Mouse (Mus musculus) thymus, adult 2 months (tissue): ENCODE measurements around the gene Ppp1r14c. TPM values are rescaled to one million over a fixed set of nuclear protein-coding genes. Genes with fewer than 3 reads are reported as not detected.

Experiments
- DNase-seq: peaks from one replicate; pipeline ENCODE4 v3.0.0; 2021
- H3K27ac ChIP-seq: fragments of 200-500 bp; 2 replicates; pipeline ENCODE4 v1.5.1; 2012; ENCODE audit warnings: low read length, control low read depth; ENCODE audit not compliant: control insufficient read depth, insufficient read depth
- H3K27me3 ChIP-seq: fragments of 200-500 bp; 2 replicates; pipeline ENCODE4 v1.6.1; 2012; ENCODE audit warnings: mild to moderate bottlenecking, low read length, moderate library complexity, mixed read lengths; ENCODE audit not compliant: control insufficient read depth, insufficient read depth
- H3K36me3 ChIP-seq: fragments of 200-500 bp; 2 replicates; pipeline ENCODE4 v1.6.1; 2012; ENCODE audit warnings: mild to moderate bottlenecking, low read length, moderate library complexity; ENCODE audit not compliant: control insufficient read depth, insufficient read depth
- H3K4me1 ChIP-seq: fragments of 200-500 bp; replicated peaks from 2 replicates; pipeline ENCODE4 v1.6.1; 2012; ENCODE audit warnings: low read length; ENCODE audit not compliant: control insufficient read depth, insufficient read depth
- H3K4me3 ChIP-seq: fragments of 200-500 bp; 2 replicates; pipeline ENCODE4 v1.5.1; 2012; ENCODE audit warnings: mild to moderate bottlenecking, low read length, control low read depth, moderate library complexity; ENCODE audit not compliant: control insufficient read depth, insufficient read depth
- CTCF ChIP-seq: fragments of 200-500 bp; IDR thresholded peaks from 2 replicates; pipeline ENCODE4 v1.5.1; 2012; ENCODE audit warnings: mild to moderate bottlenecking, control low read depth, low read length, moderate library complexity, borderline replicate concordance; ENCODE audit not compliant: control insufficient read depth, poor library complexity, insufficient read depth; ENCODE audit errors: extremely low read depth
- POLR2A ChIP-seq: fragments of 200-500 bp; IDR thresholded peaks from 2 replicates; pipeline ENCODE4 v1.6.1; 2012; ENCODE audit warnings: mild to moderate bottlenecking, low read length, control low read depth, moderate library complexity; ENCODE audit not compliant: control insufficient read depth, poor library complexity, insufficient read depth; ENCODE audit errors: extremely low read depth
- WGBS: fragments of 180-500 bp; shearing (Covaris S2); methylation state at CpG from one replicate; pipeline ENCODE4 v1.1.7; 2018; 5-methylcytosine and 5-hydroxymethylcytosine counted together
- polyA plus RNA-seq: library from polyadenylated mRNA; depleted of rRNA; stranded (reverse); fragments of >200 nt; gene quantifications from 2 replicates; pipeline ENCODE4 v1.2.3, GENCODE M21; 2012; rRNA removed

Gene Ppp1r14c
- polyA plus RNA-seq, 1 experiment: 2.3 TPM

- no peaks in the 10 kb centered on the region for H3K27me3 ChIP-seq
- no peak for DNase-seq
- WGBS: 74% methylated on average over 2 of the region's 2 CpGs
- no peak overlapping the region for H3K27ac ChIP-seq
- H3K4me3 ChIP-seq: no peak overlapping the region
- TF ChIP-seq POLR2A (no peak), CTCF (no peak)
- no peaks in the 10 kb centered on the region for H3K36me3 ChIP-seq
- peaks cover 21% of the 10 kb centered on the region for H3K4me1 ChIP-seq
Observed at GRCm38 (mm10) chr10:3508746-3509145, 142.9 kb downstream of the Ppp1r14c start.

- Histone ChIP-seq H3K27me3 (no peaks in the 10 kb centered on the region), H3K36me3 (no peaks in the 10 kb centered on the region), H3K4me3 (no peak overlapping the region), H3K4me1 (peaks cover 27% of the 10 kb centered on the region), H3K27ac (peak overlapping the region; percentile 93)
- TF ChIP-seq POLR2A (no peak), CTCF (no peak)
- DNase-seq: no peak
- WGBS: 86% methylated on average over 7 of the region's 7 CpGs
Observed at GRCm38 (mm10) chr10:3509663-3510277, 143.9 kb downstream of the Ppp1r14c start.

- no peak for TF ChIP-seq CTCF
- H3K36me3 ChIP-seq: no peaks in the 10 kb centered on the region
- H3K4me3 ChIP-seq: no peak overlapping the region
- WGBS: 53% methylated on average over 3 of the region's 3 CpGs
- peak overlapping the region; percentile 93 for H3K27ac ChIP-seq
- no peaks in the 10 kb centered on the region for H3K27me3 ChIP-seq
- DNase-seq: peak; percentile 19
- peaks cover 30% of the 10 kb centered on the region for H3K4me1 ChIP-seq
Observed at GRCm38 (mm10) chr10:3510486-3510885, 144.6 kb downstream of the Ppp1r14c start.

GRCm38 (mm10) chr10:3511401-3511800, 145.5 kb downstream of the Ppp1r14c start:
- peaks cover 36% of the 10 kb centered on the region for H3K4me1 ChIP-seq
- H3K27ac ChIP-seq: peak overlapping the region; percentile 93
- H3K4me3 ChIP-seq: no peak overlapping the region
- TF ChIP-seq CTCF (no peak), POLR2A (no peak)
- no peaks in the 10 kb centered on the region for H3K36me3 ChIP-seq
- no peaks in the 10 kb centered on the region for H3K27me3 ChIP-seq
- 22% methylated on average over 3 of the region's 3 CpGs for WGBS
- DNase-seq: peak; percentile 32

- 87% methylated on average over 8 of the region's 8 CpGs for WGBS
- no peaks in the 10 kb centered on the region for H3K36me3 ChIP-seq
- peaks cover 44% of the 10 kb centered on the region for H3K4me1 ChIP-seq
- peak overlapping the region; percentile 82; the same call in 1 of the 2 replicates for H3K27ac ChIP-seq
- DNase-seq: peak; percentile 39
- TF ChIP-seq CTCF (no peak), POLR2A (no peak)
- no peaks in the 10 kb centered on the region for H3K27me3 ChIP-seq
- H3K4me3 ChIP-seq: no peak overlapping the region
Observed at GRCm38 (mm10) chr10:3512620-3513305, 146.9 kb downstream of the Ppp1r14c start.

- Histone ChIP-seq H3K36me3 (no peaks in the 10 kb centered on the region), H3K27me3 (no peaks in the 10 kb centered on the region), H3K27ac (peak overlapping the region; percentile 78), H3K4me3 (no peak overlapping the region), H3K4me1 (peaks cover 51% of the 10 kb centered on the region)
- TF ChIP-seq POLR2A: no peak
- no peak for TF ChIP-seq CTCF
- no peak for DNase-seq
- 83% methylated on average over 6 of the region's 6 CpGs for WGBS
Observed at GRCm38 (mm10) chr10:3513947-3514346, 148.1 kb downstream of the Ppp1r14c start.

Other genes starting within 250 kb of the Ppp1r14c start
- gene H60c, start 98.3 kb upstream of the Ppp1r14c start, polyA plus RNA-seq: not detected in 2 replicates
- gene Iyd, start 174.2 kb downstream of the Ppp1r14c start, polyA plus RNA-seq: 0.13 and 0.22 TPM in 2 replicates